Comparison of ENCODE assay signal across 26 mouse cellular contexts in the genomic region with DNA sequence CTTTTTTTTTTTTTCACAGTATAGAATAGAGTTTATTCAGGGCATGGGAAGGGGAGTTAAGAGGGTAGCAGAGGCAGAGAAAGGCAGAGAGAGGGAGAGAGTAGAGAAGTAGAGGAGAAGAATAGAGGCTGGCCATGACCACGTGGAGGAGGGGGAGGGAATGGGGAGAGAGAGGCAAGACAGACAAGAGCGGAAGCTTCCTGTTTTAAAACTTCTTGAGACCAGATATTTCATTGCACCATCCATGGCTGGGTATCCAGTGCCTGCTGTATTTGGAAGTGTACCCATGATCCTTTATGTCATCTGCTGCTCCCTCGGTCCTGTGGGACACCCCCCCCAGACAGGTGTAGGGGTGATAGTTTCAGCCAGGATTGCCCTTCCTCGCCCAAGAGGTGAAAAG. TPM values are rescaled to one million over a fixed set of nuclear protein-coding genes. Genes with fewer than 3 reads are reported as not detected.
"Had no signal": no experiment of that assay in that cellular context is flagged by ENCODE, and none has a peak within 500 bp of the region (broad histone marks: within the 10 kb centered on the region; RNA-seq: fewer than 3 reads in every experiment).

No protein-coding gene starts in this region.

- DNase-seq: lung, adult 18-20 months; lung, embryonic 14.5 days; lung, postnatal 10 days; lung, postnatal 4 days; right cerebral cortex, postnatal 25 days; right cerebral cortex, postnatal 4 days; spleen, adult 18-20 months; thymus, adult 2 months; thymus, postnatal 25 days; thymus, postnatal 4 days had no signal

- H3K4me3 ChIP-seq: megakaryocyte, embryonic 14.5 days; midbrain, embryonic 13.5 days; midbrain, embryonic 15.5 days; neural tube, embryonic 12.5 days had no signal

- H3K27ac ChIP-seq: liver, embryonic 14.5 days; midbrain, embryonic 13.5 days; midbrain, embryonic 15.5 days; neural tube, embryonic 12.5 days had no signal

- ATAC-seq: midbrain, embryonic 13.5 days; midbrain, embryonic 15.5 days had no signal

RNA-seq across cellular contexts. Expression of a gene that starts 6.0 kb away (rescaled TPM):
- total RNA-seq: midbrain, postnatal 0 days; monocyte, adult 5-6 weeks; neutrophil, adult 5-6 weeks had no signal
- polyA plus RNA-seq: liver, embryonic 14.5 days; lung, embryonic 14.5 days; midbrain, embryonic 11.5 days; midbrain, embryonic 13.5 days; midbrain, embryonic 15.5 days; midbrain, postnatal 0 days; neural tube, embryonic 12.5 days; neural tube, embryonic 14.5 days; small intestine, adult 2 months; stomach, embryonic 14.5 days; stomach, embryonic 16.5 days; thymus, adult 2 months had no signal

RNA-seq across cellular contexts. Expression of a gene that starts 44.4 kb away (rescaled TPM):
- total RNA-seq: midbrain, postnatal 0 days; monocyte, adult 5-6 weeks had no signal
- polyA plus RNA-seq: liver, embryonic 14.5 days; liver, embryonic 16.5 days; lung, embryonic 14.5 days; lung, embryonic 16.5 days; midbrain, embryonic 11.5 days; midbrain, embryonic 13.5 days; midbrain, embryonic 15.5 days; midbrain, postnatal 0 days; neural tube, embryonic 12.5 days; neural tube, embryonic 14.5 days; stomach, embryonic 14.5 days; stomach, embryonic 16.5 days; urinary bladder, adult 2 months had no signal
